Mouse (Mus musculus): ENCODE data around the gene Hacl1. TPM values are rescaled to one million over a fixed set of nuclear protein-coding genes. Genes with fewer than 3 reads are reported as not detected.

The Hacl1 gene
- polyA plus RNA-seq, 1 experiment from 2014 or later: 19.9 TPM

DNA sequence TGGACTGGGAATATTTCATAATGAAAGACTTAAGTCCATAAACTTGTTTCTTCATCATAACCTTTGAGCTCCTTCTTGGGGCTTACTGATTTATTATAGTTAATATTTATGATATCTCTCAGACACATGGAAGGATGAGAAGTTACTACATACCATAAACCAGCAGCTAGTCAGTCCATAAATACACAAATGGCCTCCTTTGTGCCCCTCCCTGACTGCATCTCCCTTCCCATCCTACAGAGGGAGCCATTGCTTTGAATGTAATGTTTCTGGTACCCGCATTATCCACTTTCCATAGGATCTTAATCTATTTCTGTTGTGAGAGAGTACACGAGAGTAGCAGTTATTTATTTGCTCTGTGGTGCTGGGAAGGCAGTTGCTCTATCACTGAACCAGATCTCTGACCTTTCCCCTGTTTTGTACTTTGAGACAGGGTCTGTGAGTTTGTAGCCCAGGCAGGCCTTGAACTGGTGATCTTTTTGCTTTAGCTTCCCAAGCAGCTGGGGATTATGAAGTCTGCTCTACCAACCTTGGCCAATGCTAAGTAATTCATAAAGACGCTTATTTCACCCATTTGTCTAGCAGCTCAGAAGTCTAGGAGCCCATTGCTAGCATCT lies 4.0 kb upstream of the Hacl1 start:
- ATAC-seq: peak; percentile 47
- H3K27ac ChIP-seq (ENCODE audit: low read length): 0 out of 2 replicates have a peak overlapping the region, but pooled peaks have one; percentile 20
- no peaks in the 10 kb centered on the region for H3K27me3 ChIP-seq (replicated peaks; ENCODE audit: control insufficient read depth, insufficient read depth, low read length)
- H3K36me3 ChIP-seq (ENCODE audit: control insufficient read depth, insufficient read depth, low read length): no peaks in the 10 kb centered on the region
- H3K4me1 ChIP-seq (ENCODE audit: control insufficient read depth, insufficient read depth, low read length): peaks cover 7% of the 10 kb centered on the region; the same call in 1 of the 2 replicates
- H3K9me3 ChIP-seq (ENCODE audit: control insufficient read depth, low read length): no peaks in the 10 kb centered on the region
- WGBS: 76% methylated on average over 3 of the region's 3 CpGs
- no peak overlapping the region for H3K9ac ChIP-seq (ENCODE audit: low read depth, low read length)
- H3K4me3 ChIP-seq (ENCODE audit: low read length): no peak overlapping the region
- H3K4me2 ChIP-seq (ENCODE audit: low read depth, low read length): no peak overlapping the region

DNA sequence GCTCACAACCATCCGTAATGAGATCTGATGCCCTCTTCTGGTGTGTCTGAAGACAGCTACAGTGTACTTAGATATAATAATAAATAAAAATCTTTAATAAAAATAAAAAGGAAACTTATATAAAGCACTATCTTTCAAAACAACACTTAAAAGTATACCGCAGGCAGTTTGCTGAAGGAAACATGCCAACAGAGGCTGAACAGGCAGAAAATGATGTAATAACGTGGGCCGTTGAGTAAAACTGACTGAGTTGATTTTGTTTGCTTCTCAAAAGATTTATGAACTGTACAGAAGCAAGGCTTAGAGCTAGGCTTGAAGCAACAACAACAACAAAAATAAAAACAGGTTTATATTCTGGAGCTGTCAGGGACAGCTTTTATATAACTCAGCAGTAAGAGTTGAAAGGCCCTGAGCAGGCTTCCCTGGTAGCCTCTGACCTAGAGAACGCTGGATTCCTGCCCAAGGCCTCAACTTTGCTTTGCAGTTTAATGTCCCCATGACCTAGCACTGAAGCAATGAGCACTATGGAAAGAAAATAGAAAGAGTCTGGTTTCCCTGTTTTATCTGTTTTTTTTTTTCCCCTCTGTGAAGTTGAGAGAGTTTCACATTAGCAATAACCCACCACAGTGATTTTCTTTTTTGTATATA lies 3.2 kb upstream of the Hacl1 start:
- Histone ChIP-seq H3K9ac (ENCODE audit: low read depth, low read length) (no peak overlapping the region), H3K4me1 (ENCODE audit: control insufficient read depth, insufficient read depth, low read length) (peaks cover 7% of the 10 kb centered on the region; the same call in 1 of the 2 replicates), H3K9me3 (ENCODE audit: control insufficient read depth, low read length) (no peaks in the 10 kb centered on the region), H3K4me3 (ENCODE audit: low read length) (no peak overlapping the region), H3K27ac (ENCODE audit: low read length) (peak overlapping the region; percentile 75), H3K27me3 (replicated peaks; ENCODE audit: control insufficient read depth, insufficient read depth, low read length) (no peaks in the 10 kb centered on the region), H3K36me3 (ENCODE audit: control insufficient read depth, insufficient read depth, low read length) (no peaks in the 10 kb centered on the region), H3K4me2 (ENCODE audit: low read depth, low read length) (no peak overlapping the region)
- ATAC-seq: no peak
- 90% methylated on average over 5 of the region's 5 CpGs for WGBS

DNA sequence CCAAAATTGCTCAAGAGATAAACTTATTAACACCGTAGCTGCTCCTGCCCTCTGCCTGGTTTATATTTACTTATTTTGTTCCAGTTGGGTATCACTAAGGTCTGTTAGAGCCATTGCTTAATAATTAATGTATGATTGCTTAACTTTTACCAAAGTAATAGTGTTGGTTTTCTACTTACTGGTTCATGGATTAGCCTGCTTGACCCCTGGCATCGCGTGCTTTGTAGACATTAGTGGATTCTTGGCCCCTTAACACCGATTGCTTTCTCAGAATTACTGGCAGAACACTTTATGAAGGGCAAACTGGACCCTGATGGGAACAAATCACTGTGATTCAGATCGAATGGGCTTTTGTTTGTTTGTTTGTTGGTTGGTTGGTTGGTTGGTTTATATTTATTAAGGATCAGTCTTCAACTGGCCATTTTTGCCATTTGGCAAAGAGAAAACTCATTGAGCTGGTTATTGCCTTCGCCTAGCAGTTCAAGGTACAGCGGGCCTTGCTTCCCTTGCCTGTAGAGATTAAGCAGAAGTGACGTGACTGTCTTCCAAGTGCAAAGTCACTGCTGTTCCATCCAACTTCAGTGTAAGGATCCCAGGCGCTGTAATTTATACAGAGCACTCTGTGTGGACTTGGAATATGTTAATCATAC lies 545 bp upstream of the Hacl1 start:
- Histone ChIP-seq H3K27me3 (replicated peaks; ENCODE audit: control insufficient read depth, insufficient read depth, low read length) (no peaks in the 10 kb centered on the region), H3K9me3 (ENCODE audit: control insufficient read depth, low read length) (no peaks in the 10 kb centered on the region), H3K4me2 (ENCODE audit: low read depth, low read length) (peak overlapping the region; percentile 74), H3K27ac (ENCODE audit: low read length) (peak overlapping the region; percentile 90), H3K36me3 (ENCODE audit: control insufficient read depth, insufficient read depth, low read length) (no peaks in the 10 kb centered on the region), H3K4me1 (ENCODE audit: control insufficient read depth, insufficient read depth, low read length) (peaks cover 4% of the 10 kb centered on the region; the same call in 1 of the 2 replicates), H3K4me3 (ENCODE audit: low read length) (peak overlapping the region; percentile 71), H3K9ac (ENCODE audit: low read depth, low read length) (peak overlapping the region; percentile 71)
- WGBS: 54% methylated on average over 9 of the region's 9 CpGs
- 0 out of 2 replicates have a peak, but pooled peaks have one; percentile 0 for ATAC-seq

DNA sequence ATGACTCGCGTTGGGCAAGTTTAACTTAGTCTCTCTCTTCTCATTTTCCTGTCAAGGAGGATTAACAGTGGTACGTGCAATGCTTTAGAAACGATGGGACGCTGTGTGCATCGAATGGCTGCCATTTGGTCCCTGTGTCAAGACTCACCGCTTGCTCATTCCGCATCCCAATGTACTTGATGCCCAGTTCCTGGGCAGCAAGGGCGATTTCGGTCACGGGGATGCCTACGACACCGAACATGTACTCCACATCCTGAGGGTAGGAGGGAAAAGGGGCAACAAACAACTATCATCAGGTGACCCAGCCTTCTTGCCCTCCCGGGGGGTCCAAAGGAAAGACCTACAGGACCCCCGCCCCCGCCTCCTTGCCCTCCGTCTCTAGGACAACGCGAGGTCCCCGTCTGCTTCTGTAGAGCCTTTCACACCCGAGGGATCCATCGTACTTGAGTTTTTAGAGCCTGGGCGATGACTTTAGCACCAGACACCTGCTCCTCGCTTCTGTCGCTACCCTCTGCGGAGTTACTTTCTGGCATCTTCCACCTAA lies 668 bp downstream of the Hacl1 start, which contains the start of gene Gm49387:
Gene Gm49387 (minus strand): TSS at position 533 of the 544 bp plus-strand sequence.
- H3K4me3 ChIP-seq (ENCODE audit: low read length): peak within 1 kb of the TSS; percentile 71
- ATAC-seq: peak; percentile 4

DNA sequence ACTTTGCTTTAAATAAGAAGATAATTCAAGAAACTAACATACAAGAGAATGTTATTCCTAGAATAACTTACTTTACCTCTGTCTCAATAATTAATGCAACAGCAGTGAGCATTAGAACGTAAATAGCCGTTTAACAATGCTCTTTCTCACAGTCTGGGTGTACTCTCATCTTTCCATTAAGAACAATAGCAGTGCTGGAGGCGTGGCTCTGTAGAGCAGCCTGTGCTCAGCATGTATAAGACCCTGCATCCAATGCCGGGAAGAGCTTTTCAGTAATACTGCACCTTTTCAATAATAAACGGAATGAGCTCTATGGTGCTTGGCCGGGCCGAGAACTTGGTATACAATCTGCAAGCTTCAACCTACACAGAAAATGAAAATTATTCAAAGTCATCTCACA lies 10.4 kb downstream of the Hacl1 start:
- no peak overlapping the region for H3K4me2 ChIP-seq (ENCODE audit: low read depth, low read length)
- H3K27ac ChIP-seq (ENCODE audit: low read length): no peak overlapping the region
- no peak overlapping the region for H3K9ac ChIP-seq (ENCODE audit: low read depth, low read length)
- H3K9me3 ChIP-seq (ENCODE audit: control insufficient read depth, low read length): no peaks in the 10 kb centered on the region
- ATAC-seq: no peak
- WGBS: 75% methylated on average over 7 of the region's 7 CpGs
- no peaks in the 10 kb centered on the region for H3K36me3 ChIP-seq (ENCODE audit: control insufficient read depth, insufficient read depth, low read length)
- no peak overlapping the region for H3K4me3 ChIP-seq (ENCODE audit: low read length)
- no peaks in the 10 kb centered on the region for H3K4me1 ChIP-seq (ENCODE audit: control insufficient read depth, insufficient read depth, low read length)
- no peaks in the 10 kb centered on the region for H3K27me3 ChIP-seq (replicated peaks; ENCODE audit: control insufficient read depth, insufficient read depth, low read length)

More for the DNA sequence above, 668 bp downstream of the Hacl1 start, which contains the start of gene Gm49387:
- Histone ChIP-seq H3K9me3 (ENCODE audit: control insufficient read depth, low read length) (no peaks in the 10 kb centered on the region), H3K4me1 (ENCODE audit: control insufficient read depth, insufficient read depth, low read length) (peaks cover 4% of the 10 kb centered on the region; the same call in 1 of the 2 replicates), H3K36me3 (ENCODE audit: control insufficient read depth, insufficient read depth, low read length) (no peaks in the 10 kb centered on the region), H3K4me2 (ENCODE audit: low read depth, low read length) (peak within 1 kb of the TSS; percentile 80), H3K9ac (ENCODE audit: low read depth, low read length) (peak within 1 kb of the TSS; percentile 71), H3K27me3 (replicated peaks; ENCODE audit: control insufficient read depth, insufficient read depth, low read length) (no peaks in the 10 kb centered on the region), H3K27ac (ENCODE audit: low read length) (peak within 1 kb of the TSS; percentile 90)
- 4% methylated on average over 26 of the region's 26 CpGs for WGBS

DNA sequence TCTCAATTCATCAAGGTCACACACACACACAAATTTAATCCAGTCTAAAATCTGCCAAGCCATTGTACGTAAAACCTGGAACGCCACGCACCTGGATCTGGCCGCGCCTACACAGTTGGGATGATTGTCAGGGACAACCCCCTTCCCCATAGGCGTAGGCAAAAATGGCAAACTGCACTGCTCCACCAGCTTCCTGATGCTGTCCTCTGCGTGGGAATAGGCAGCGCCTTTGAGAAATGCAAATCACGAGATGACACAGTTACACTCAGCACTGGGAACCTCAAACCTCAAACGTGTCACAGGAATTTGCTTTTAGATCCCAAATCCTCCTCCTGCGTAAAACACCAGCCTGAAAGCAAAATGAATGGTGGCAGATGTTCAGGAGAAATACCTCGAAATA lies 18.3 kb downstream of the Hacl1 start:
- no peaks in the 10 kb centered on the region for H3K27me3 ChIP-seq (replicated peaks; ENCODE audit: control insufficient read depth, insufficient read depth, low read length)
- ATAC-seq: no peak
- 82% methylated on average over 12 of the region's 12 CpGs for WGBS
- H3K9ac ChIP-seq (ENCODE audit: low read depth, low read length): no peak overlapping the region
- H3K36me3 ChIP-seq (ENCODE audit: control insufficient read depth, insufficient read depth, low read length): no peaks in the 10 kb centered on the region
- H3K4me1 ChIP-seq (ENCODE audit: control insufficient read depth, insufficient read depth, low read length): no peaks in the 10 kb centered on the region
- H3K9me3 ChIP-seq (ENCODE audit: control insufficient read depth, low read length): no peaks in the 10 kb centered on the region
- no peak overlapping the region for H3K4me2 ChIP-seq (ENCODE audit: low read depth, low read length)
- no peak overlapping the region for H3K27ac ChIP-seq (ENCODE audit: low read length)
- H3K4me3 ChIP-seq (ENCODE audit: low read length): no peak overlapping the region

DNA sequence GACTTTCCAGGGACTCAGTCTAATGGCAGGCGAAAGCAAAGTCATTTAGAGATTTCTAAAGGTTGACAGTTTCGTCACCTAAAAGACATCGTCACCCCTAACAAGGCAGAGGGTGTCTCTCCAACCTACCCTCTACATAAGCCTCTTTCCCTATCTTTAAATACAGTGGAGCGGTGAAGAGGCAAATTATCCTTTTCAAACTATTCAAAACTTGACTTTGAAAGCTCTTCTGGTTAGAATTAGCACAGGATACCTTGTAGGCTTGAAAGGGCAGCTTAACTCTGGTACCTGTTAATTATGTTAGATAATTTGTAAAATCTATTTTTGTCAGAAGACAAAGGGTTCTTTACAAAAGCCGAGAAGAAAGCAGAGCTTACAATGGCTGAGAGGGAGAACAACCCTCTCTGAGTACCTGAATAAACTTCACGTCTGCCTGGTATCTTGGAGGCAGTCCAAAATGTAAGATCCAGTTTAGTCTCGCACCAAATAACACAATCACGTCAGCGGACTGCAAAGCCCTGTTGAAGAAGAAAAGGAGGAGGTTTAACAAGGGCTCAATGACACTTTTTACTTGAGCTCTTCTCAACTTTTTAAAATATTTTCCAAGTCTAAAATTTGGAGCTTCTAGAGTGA lies 20.4 kb downstream of the Hacl1 start:
- no peak overlapping the region for H3K9ac ChIP-seq (ENCODE audit: low read depth, low read length)
- H3K4me3 ChIP-seq (ENCODE audit: low read length): no peak overlapping the region
- ATAC-seq: no peak
- WGBS: 72% methylated on average over 9 of the region's 9 CpGs
- H3K4me2 ChIP-seq (ENCODE audit: low read depth, low read length): no peak overlapping the region
- no peaks in the 10 kb centered on the region for H3K36me3 ChIP-seq (ENCODE audit: control insufficient read depth, insufficient read depth, low read length)
- H3K4me1 ChIP-seq (ENCODE audit: control insufficient read depth, insufficient read depth, low read length): no peaks in the 10 kb centered on the region
- no peaks in the 10 kb centered on the region for H3K27me3 ChIP-seq (replicated peaks; ENCODE audit: control insufficient read depth, insufficient read depth, low read length)
- H3K27ac ChIP-seq (ENCODE audit: low read length): no peak overlapping the region
- no peaks in the 10 kb centered on the region for H3K9me3 ChIP-seq (ENCODE audit: control insufficient read depth, low read length)

DNA sequence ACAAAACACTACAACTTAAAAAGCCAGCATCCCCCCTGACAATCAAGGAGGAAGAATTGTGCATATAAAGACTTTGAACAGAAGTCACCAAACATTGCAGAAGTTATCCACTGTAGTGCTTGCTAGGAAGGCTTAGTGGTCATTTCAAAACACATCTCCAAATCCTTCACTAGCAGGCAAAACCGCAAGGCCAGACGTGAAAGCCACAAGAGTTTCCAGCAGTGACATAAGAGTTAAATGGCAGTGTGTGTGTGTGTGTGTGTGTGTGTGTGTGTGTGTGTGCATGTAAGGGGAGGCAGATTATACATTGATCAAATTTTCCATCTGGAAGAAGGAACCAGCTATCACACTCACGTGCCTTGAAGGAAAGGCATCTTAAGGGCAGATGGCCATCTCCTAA lies 23.1 kb downstream of the Hacl1 start:
- Histone ChIP-seq H3K9ac (ENCODE audit: low read depth, low read length) (no peak overlapping the region), H3K27me3 (replicated peaks; ENCODE audit: control insufficient read depth, insufficient read depth, low read length) (no peaks in the 10 kb centered on the region), H3K36me3 (ENCODE audit: control insufficient read depth, insufficient read depth, low read length) (no peaks in the 10 kb centered on the region), H3K4me2 (ENCODE audit: low read depth, low read length) (no peak overlapping the region), H3K27ac (ENCODE audit: low read length) (no peak overlapping the region), H3K9me3 (ENCODE audit: control insufficient read depth, low read length) (no peaks in the 10 kb centered on the region), H3K4me1 (ENCODE audit: control insufficient read depth, insufficient read depth, low read length) (no peaks in the 10 kb centered on the region), H3K4me3 (ENCODE audit: low read length) (no peak overlapping the region)
- WGBS: 77% methylated on average over 3 of the region's 3 CpGs
- ATAC-seq: no peak

DNA sequence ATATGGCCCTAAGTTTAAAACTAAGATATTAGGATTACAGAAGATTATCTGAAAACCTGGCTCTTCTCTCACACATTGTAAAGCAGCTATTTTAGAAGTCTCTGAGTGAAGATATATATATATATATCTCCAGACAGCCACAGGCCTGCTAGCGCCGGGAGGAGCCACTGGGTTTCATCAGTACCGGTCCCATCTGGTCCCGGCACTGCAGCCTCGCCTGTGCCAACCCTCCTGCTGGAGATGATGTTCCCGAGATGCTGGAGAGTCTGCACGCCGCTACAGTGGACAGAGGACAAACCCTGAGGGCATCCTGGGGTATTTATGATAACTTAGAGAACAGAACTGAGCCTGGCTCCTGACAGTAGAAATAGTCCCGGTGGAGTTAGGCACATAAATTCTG lies 23.9 kb downstream of the Hacl1 start:
- no peak overlapping the region for H3K4me3 ChIP-seq (ENCODE audit: low read length)
- no peak overlapping the region for H3K27ac ChIP-seq (ENCODE audit: low read length)
- no peak overlapping the region for H3K4me2 ChIP-seq (ENCODE audit: low read depth, low read length)
- WGBS: 81% methylated on average over 9 of the region's 9 CpGs
- H3K27me3 ChIP-seq (replicated peaks; ENCODE audit: control insufficient read depth, insufficient read depth, low read length): no peaks in the 10 kb centered on the region
- no peak for ATAC-seq
- H3K4me1 ChIP-seq (ENCODE audit: control insufficient read depth, insufficient read depth, low read length): no peaks in the 10 kb centered on the region
- H3K9me3 ChIP-seq (ENCODE audit: control insufficient read depth, low read length): no peaks in the 10 kb centered on the region
- H3K36me3 ChIP-seq (ENCODE audit: control insufficient read depth, insufficient read depth, low read length): no peaks in the 10 kb centered on the region
- H3K9ac ChIP-seq (ENCODE audit: low read depth, low read length): no peak overlapping the region
